Mouse (Mus musculus) cerebellum, adult 8-10 months (tissue): ENCODE results near the gene Gm17416.

ENCODE experiments used
- DNase-seq: peaks from one replicate; pipeline ENCODE4 v3.0.0; 2022

Gene Gm17416

GRCm38 (mm10) chr2:152608719-152609118, 39.6 kb downstream of the Gm17416 start:
- no peak for DNase-seq

GRCm38 (mm10) chr2:152612193-152612592, 43.1 kb downstream of the Gm17416 start:
- DNase-seq = no peak

- DNase-seq = peak; percentile 20
These were observed 46.4 kb downstream of the Gm17416 start for GRCm38 (mm10) chr2:152615563-152615962.

GRCm38 (mm10) chr2:152616470-152616869, 47.3 kb downstream of the Gm17416 start:
- no peak for DNase-seq

DNA sequence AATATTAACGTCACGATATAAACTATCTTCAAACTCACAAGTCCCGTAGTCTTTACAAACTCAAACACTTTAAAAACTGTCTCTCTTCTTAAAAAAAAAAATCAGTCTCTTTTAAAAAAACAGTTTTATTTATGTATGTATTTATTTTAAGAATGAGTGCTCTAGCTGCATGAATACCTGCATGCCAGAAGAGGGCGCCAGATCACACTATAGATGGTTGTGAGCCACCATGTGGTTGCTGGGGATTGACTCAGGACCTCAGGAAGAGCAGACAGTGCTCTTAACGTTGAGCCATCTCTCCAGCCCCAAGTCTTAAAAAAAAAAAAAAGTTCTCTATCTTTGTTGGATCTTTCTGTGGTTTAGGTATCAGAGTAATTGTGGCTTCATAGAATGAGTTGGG, 48.2 kb downstream of the Gm17416 start:
- DNase-seq = no peak
